Mouse (Mus musculus): Measurements from ENCODE around the gene Slc24a4. TPM values are rescaled to one million over a fixed set of nuclear protein-coding genes. Genes with fewer than 3 reads are reported as not detected.

The Slc24a4 gene
- polyA plus RNA-seq, 1 experiment from 2014 or later = not detected

DNA sequence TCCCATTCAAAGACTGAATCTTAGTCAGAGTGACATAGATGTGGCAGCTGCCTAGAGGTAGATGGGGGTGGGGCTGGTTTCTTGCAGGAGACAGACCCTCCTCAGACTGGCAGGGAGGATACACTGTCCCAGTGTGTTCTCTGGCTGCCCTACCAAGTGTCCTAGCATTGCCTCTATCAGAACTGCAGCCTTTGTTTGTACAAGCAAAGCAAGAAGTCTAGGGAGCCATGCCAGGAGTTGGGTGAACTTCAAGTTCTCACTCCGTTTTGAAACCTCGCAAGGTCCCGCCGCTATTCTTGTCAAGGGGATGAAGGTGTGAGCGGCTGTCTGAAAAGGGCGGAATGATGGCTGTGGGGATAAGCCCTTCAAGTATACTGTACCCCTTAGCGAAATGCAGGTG lies 22.7 kb downstream of the Slc24a4 start:
- H3K4me1 ChIP-seq (ENCODE audit: control insufficient read depth, insufficient read depth, low read length) = no peaks in the 10 kb centered on the region
- H3K27me3 ChIP-seq (ENCODE audit: control insufficient read depth, insufficient read depth, low read length) = no peaks in the 10 kb centered on the region
- no peaks in the 10 kb centered on the region for H3K9me3 ChIP-seq (ENCODE audit: control insufficient read depth, low read length)
- ATAC-seq (ENCODE audit: low FRiP score, low TSS enrichment) = no peak
- H3K27ac ChIP-seq (ENCODE audit: low read depth, low read length) = no peak overlapping the region
- no peak overlapping the region for H3K9ac ChIP-seq (ENCODE audit: low read depth, low read length)
- H3K36me3 ChIP-seq (ENCODE audit: control insufficient read depth, insufficient read depth, low read length) = no peaks in the 10 kb centered on the region
- WGBS = 91% methylated on average over 7 of the region's 7 CpGs
- no peak overlapping the region for H3K4me3 ChIP-seq (ENCODE audit: low read length)
- H3K4me2 ChIP-seq (replicated peaks; ENCODE audit: low read depth, low read length) = no peak overlapping the region

DNA sequence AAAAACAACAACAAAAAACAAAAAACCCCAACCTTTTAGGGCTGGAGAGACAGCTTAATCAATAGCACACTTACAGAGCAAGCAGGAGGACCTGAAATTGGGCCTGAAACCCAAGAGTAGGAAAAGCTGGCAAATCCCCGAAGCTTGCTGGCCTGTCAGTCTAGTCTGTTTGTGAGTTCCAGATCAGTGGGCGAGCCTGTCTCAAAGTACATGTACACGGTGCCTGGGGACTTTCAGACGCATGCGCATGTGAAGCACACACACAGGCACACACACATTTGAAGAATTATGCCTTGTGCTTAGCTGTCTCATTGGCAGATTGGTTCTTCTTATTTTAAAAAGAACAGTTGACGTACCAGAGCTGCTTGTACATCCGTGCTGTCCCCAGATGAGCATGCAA lies 25.3 kb downstream of the Slc24a4 start:
- no peak overlapping the region for H3K4me2 ChIP-seq (replicated peaks; ENCODE audit: low read depth, low read length)
- no peak for ATAC-seq (ENCODE audit: low FRiP score, low TSS enrichment)
- 81% methylated on average over 7 of the region's 7 CpGs for WGBS

DNA sequence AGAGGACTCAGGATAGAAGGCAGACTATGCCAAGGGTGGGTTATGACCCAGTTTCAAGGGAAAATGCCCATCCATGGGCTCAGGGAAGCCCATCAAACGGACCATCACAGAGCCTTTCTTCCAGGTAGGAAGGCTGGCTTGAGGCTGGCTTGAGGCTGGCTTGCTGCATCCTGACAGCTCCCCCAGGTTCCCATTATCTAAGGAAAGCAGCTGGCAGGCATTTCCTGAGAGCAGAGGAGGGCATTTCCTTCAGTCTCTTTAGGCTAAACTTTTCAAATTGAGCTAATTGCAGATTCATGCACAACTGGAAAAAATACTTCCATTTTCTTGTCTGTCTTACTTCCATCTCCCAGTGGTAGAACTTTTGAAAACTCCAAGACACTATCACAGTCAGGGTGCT lies 26.3 kb downstream of the Slc24a4 start:
- no peaks in the 10 kb centered on the region for H3K9me3 ChIP-seq (ENCODE audit: control insufficient read depth, low read length)
- no peak for ATAC-seq (ENCODE audit: low FRiP score, low TSS enrichment)
- no peak overlapping the region for H3K9ac ChIP-seq (ENCODE audit: low read depth, low read length)
- no peak overlapping the region for H3K4me2 ChIP-seq (replicated peaks; ENCODE audit: low read depth, low read length)
- 83% methylated on average over 1 of the region's 1 CpGs for WGBS
- H3K36me3 ChIP-seq (ENCODE audit: control insufficient read depth, insufficient read depth, low read length) = no peaks in the 10 kb centered on the region
- H3K4me3 ChIP-seq (ENCODE audit: low read length) = no peak overlapping the region
- H3K4me1 ChIP-seq (ENCODE audit: control insufficient read depth, insufficient read depth, low read length) = no peaks in the 10 kb centered on the region
- H3K27me3 ChIP-seq (ENCODE audit: control insufficient read depth, insufficient read depth, low read length) = no peaks in the 10 kb centered on the region
- no peak overlapping the region for H3K27ac ChIP-seq (ENCODE audit: low read depth, low read length)

More for the DNA sequence above, 25.3 kb downstream of the Slc24a4 start:
- H3K36me3 ChIP-seq (ENCODE audit: control insufficient read depth, insufficient read depth, low read length) = no peaks in the 10 kb centered on the region
- no peaks in the 10 kb centered on the region for H3K9me3 ChIP-seq (ENCODE audit: control insufficient read depth, low read length)
- no peak overlapping the region for H3K27ac ChIP-seq (ENCODE audit: low read depth, low read length)
- H3K4me1 ChIP-seq (ENCODE audit: control insufficient read depth, insufficient read depth, low read length) = no peaks in the 10 kb centered on the region
- no peak overlapping the region for H3K9ac ChIP-seq (ENCODE audit: low read depth, low read length)
- H3K27me3 ChIP-seq (ENCODE audit: control insufficient read depth, insufficient read depth, low read length) = no peaks in the 10 kb centered on the region
- no peak overlapping the region for H3K4me3 ChIP-seq (ENCODE audit: low read length)

- no peaks in the 10 kb centered on the region for H3K4me1 ChIP-seq (ENCODE audit: control insufficient read depth, insufficient read depth, low read length)
- ATAC-seq (ENCODE audit: low FRiP score, low TSS enrichment) = no peak
- WGBS = 88% methylated on average over 7 of the region's 7 CpGs
Observed at GRCm38 (mm10) chr12:102164632-102165031, 36.1 kb downstream of the Slc24a4 start.

DNA sequence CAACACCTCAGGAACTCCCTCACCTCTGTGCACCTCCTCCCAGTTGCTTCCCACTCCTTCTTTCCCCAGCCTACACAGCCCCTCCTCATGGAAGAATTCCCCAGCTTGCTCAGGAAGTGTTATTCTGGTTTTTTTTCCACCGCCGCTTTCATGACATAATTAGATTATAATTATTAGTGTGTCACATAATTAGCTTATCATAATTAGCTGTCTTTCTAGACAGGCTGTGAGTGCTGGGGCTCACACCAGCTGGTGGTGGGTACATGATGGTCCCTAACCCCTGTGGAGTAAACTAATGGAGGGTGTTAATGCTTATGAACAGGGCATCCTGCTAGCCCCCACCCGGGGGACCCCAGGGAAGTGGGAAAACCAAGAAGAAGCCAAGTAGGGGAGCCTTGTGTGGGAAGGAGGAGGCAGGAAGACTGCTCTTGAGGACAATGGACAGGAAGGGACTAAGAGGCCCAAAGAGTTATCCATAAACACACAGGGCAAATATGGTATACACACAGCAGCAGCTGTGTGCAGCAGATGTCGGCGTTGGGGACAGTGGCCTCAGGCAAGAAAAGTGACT lies 38.2 kb downstream of the Slc24a4 start:
- Histone ChIP-seq H3K27me3 (ENCODE audit: control insufficient read depth, insufficient read depth, low read length) (no peaks in the 10 kb centered on the region; the same call in 1 of the 2 replicates), H3K4me2 (replicated peaks; ENCODE audit: low read depth, low read length) (no peak overlapping the region), H3K36me3 (ENCODE audit: control insufficient read depth, insufficient read depth, low read length) (no peaks in the 10 kb centered on the region), H3K27ac (ENCODE audit: low read depth, low read length) (no peak overlapping the region), H3K4me3 (ENCODE audit: low read length) (no peak overlapping the region), H3K9ac (ENCODE audit: low read depth, low read length) (no peak overlapping the region), H3K9me3 (ENCODE audit: control insufficient read depth, low read length) (no peaks in the 10 kb centered on the region), H3K4me1 (ENCODE audit: control insufficient read depth, insufficient read depth, low read length) (no peaks in the 10 kb centered on the region)
- 50% methylated on average over 5 of the region's 5 CpGs for WGBS
- 0 out of 2 replicates have a peak, but pooled peaks have one; percentile 16 for ATAC-seq (ENCODE audit: low FRiP score, low TSS enrichment)

More at GRCm38 (mm10) chr12:102164632-102165031, 36.1 kb downstream of the Slc24a4 start:
- Histone ChIP-seq H3K4me2 (replicated peaks; ENCODE audit: low read depth, low read length) (no peak overlapping the region), H3K4me3 (ENCODE audit: low read length) (no peak overlapping the region), H3K9me3 (ENCODE audit: control insufficient read depth, low read length) (no peaks in the 10 kb centered on the region), H3K27me3 (ENCODE audit: control insufficient read depth, insufficient read depth, low read length) (no peaks in the 10 kb centered on the region; the same call in 1 of the 2 replicates), H3K27ac (ENCODE audit: low read depth, low read length) (no peak overlapping the region), H3K36me3 (ENCODE audit: control insufficient read depth, insufficient read depth, low read length) (no peaks in the 10 kb centered on the region), H3K9ac (ENCODE audit: low read depth, low read length) (no peak overlapping the region)

GRCm38 (mm10) chr12:102167302-102167701 lies 38.8 kb downstream of the Slc24a4 start:
- H3K27ac ChIP-seq (ENCODE audit: low read depth, low read length) = no peak overlapping the region
- no peaks in the 10 kb centered on the region for H3K9me3 ChIP-seq (ENCODE audit: control insufficient read depth, low read length)
- H3K36me3 ChIP-seq (ENCODE audit: control insufficient read depth, insufficient read depth, low read length) = no peaks in the 10 kb centered on the region
- 73% methylated on average over 5 of the region's 5 CpGs for WGBS
- no peak for ATAC-seq (ENCODE audit: low FRiP score, low TSS enrichment)
- no peaks in the 10 kb centered on the region; the same call in 1 of the 2 replicates for H3K27me3 ChIP-seq (ENCODE audit: control insufficient read depth, insufficient read depth, low read length)
- no peak overlapping the region for H3K4me3 ChIP-seq (ENCODE audit: low read length)
- H3K4me1 ChIP-seq (ENCODE audit: control insufficient read depth, insufficient read depth, low read length) = no peaks in the 10 kb centered on the region
- no peak overlapping the region for H3K9ac ChIP-seq (ENCODE audit: low read depth, low read length)
- no peak overlapping the region for H3K4me2 ChIP-seq (replicated peaks; ENCODE audit: low read depth, low read length)

- H3K27me3 ChIP-seq (ENCODE audit: control insufficient read depth, insufficient read depth, low read length) = no peaks in the 10 kb centered on the region
- ATAC-seq (ENCODE audit: low FRiP score, low TSS enrichment) = no peak
- no peaks in the 10 kb centered on the region for H3K9me3 ChIP-seq (ENCODE audit: control insufficient read depth, low read length)
- H3K4me3 ChIP-seq (ENCODE audit: low read length) = no peak overlapping the region
- H3K4me1 ChIP-seq (ENCODE audit: control insufficient read depth, insufficient read depth, low read length) = no peaks in the 10 kb centered on the region
- H3K9ac ChIP-seq (ENCODE audit: low read depth, low read length) = no peak overlapping the region
- H3K4me2 ChIP-seq (replicated peaks; ENCODE audit: low read depth, low read length) = no peak overlapping the region
- H3K36me3 ChIP-seq (ENCODE audit: control insufficient read depth, insufficient read depth, low read length) = no peaks in the 10 kb centered on the region
- 80% methylated on average over 11 of the region's 11 CpGs for WGBS
- no peak overlapping the region for H3K27ac ChIP-seq (ENCODE audit: low read depth, low read length)
Observed at GRCm38 (mm10) chr12:102172746-102173145, 44.2 kb downstream of the Slc24a4 start.

DNA sequence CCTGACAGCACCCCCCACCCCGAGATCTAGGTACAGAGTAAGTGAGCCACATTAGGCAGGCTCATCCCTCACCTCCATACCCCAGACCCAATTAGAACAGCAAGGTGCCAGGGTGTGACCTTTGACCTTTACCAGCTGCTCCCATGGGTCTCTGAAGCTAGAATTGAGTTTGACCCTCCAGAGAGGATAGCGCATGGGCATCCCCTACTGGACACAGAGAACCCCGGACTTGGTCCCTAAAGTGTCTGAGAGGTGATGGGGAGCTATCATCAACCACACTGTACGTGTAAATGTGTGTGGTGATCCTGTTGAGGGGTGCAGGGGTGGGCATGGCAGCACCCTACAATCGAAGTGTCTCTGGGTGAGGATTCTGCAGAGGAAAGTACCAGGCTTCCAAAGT lies 44.8 kb downstream of the Slc24a4 start:
- no peak for ATAC-seq (ENCODE audit: low FRiP score, low TSS enrichment)
- no peak overlapping the region for H3K9ac ChIP-seq (ENCODE audit: low read depth, low read length)
- no peaks in the 10 kb centered on the region for H3K27me3 ChIP-seq (ENCODE audit: control insufficient read depth, insufficient read depth, low read length)
- H3K27ac ChIP-seq (ENCODE audit: low read depth, low read length) = no peak overlapping the region
- no peaks in the 10 kb centered on the region for H3K9me3 ChIP-seq (ENCODE audit: control insufficient read depth, low read length)
- H3K4me3 ChIP-seq (ENCODE audit: low read length) = no peak overlapping the region
- WGBS = 86% methylated on average over 5 of the region's 5 CpGs
- H3K36me3 ChIP-seq (ENCODE audit: control insufficient read depth, insufficient read depth, low read length) = no peaks in the 10 kb centered on the region
- H3K4me1 ChIP-seq (ENCODE audit: control insufficient read depth, insufficient read depth, low read length) = no peaks in the 10 kb centered on the region
- no peak overlapping the region for H3K4me2 ChIP-seq (replicated peaks; ENCODE audit: low read depth, low read length)

DNA sequence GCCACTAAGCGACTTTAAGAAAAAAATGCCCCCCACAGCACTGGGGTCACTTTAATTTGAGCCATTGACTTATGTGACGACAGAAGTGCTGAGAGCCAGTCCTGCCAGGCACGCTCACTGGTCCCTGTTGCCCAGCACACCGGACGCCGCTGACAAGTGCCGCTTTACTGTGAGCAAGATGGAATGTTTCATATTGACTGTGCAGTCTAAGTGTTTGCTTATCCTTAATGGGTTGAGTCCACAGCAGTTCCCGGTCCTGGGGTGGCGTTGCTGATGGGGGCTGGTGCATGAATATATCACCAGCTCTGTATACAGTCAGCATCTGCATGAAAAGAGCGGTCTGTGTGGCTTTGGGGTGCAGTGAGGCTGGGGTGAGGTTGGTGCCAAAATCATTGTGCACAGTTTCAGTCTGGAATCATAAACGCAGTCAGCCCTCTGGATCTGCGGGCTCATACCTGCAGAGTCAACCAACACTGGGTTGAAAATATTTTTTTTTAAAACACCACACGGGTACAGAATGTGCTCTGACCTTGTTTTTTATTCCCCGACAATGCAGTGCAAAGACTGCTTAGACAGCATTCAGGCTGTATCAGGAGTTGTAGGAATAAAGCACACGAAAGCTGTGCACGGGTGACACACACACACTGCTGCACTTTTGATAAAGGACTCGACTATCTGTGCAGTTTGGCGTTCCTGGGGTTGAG lies 52.0 kb downstream of the Slc24a4 start:
- Histone ChIP-seq H3K27ac (ENCODE audit: low read depth, low read length) (no peak overlapping the region), H3K4me3 (ENCODE audit: low read length) (no peak overlapping the region), H3K9ac (ENCODE audit: low read depth, low read length) (no peak overlapping the region), H3K9me3 (ENCODE audit: control insufficient read depth, low read length) (no peaks in the 10 kb centered on the region), H3K4me1 (ENCODE audit: control insufficient read depth, insufficient read depth, low read length) (no peaks in the 10 kb centered on the region), H3K4me2 (replicated peaks; ENCODE audit: low read depth, low read length) (no peak overlapping the region), H3K36me3 (ENCODE audit: control insufficient read depth, insufficient read depth, low read length) (no peaks in the 10 kb centered on the region), H3K27me3 (ENCODE audit: control insufficient read depth, insufficient read depth, low read length) (no peaks in the 10 kb centered on the region)
- no peak for ATAC-seq (ENCODE audit: low FRiP score, low TSS enrichment)
- WGBS = 88% methylated on average over 18 of the region's 18 CpGs

Measured in kidney, embryonic 14.5 days (tissue).